Mouse (Mus musculus) T-helper 17 cell (primary cell): ENCODE data around the gene Bsdc1.

Source experiments
- in situ Hi-C, 2 experiments: fragments of 300-600 bp; cut with MboI, MseI; formaldehyde crosslinking; loops; 1 replicate in 1 of 2; 2 replicates in 1 of 2; pipeline ENCODE4 v1.15.1; 2025; ENCODE audit warnings: high pct_unique_total_duplicates in 2 of 2

The Bsdc1 gene

DNA sequence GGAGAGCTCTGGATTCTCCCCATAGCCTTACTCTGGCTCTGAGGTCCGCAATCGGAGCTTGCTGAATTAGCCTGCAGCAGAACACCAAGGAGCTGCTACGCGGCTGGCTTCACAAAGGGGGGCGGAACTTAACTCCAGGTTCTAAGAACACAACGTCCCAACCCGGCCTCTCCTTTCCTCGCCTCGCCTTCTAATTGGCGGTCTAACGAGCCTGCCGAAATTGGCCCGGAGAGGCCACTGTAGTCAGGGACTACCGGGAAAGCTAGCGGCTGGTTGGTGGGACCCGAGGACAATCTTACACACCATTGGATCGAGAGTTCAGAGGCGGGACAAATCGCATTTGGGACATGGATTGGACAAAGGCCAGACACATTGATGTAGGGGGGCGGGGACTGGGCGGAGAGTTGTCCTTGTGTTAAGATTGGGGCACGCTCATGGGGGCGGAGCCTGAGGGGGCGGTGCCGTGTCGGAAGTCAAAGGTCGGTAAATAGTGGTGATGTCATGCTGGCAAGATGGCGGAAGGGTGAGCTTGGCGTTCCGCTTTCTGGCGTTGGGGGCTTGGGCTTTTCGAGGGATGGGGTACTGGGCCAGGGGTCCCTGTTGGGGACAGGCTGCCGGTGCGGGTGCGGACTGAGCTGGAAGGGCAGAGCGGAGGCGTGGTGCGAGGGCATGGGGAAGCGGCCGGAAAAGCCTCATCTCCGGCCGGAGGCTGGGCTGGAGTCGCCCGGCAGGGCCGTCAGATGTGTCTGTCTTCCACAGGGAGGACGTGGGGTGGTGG, at the start of gene Bsdc1:
TSS of gene Bsdc1 (plus strand) at position 399 of the 778 bp plus-strand sequence.
- in situ Hi-C loops: no loop called here

- in situ Hi-C loops: no loop called here
Observed at GRCm38 (mm10) chr4:129415892-129416291, 45.5 kb upstream of the Bsdc1 start.

DNA sequence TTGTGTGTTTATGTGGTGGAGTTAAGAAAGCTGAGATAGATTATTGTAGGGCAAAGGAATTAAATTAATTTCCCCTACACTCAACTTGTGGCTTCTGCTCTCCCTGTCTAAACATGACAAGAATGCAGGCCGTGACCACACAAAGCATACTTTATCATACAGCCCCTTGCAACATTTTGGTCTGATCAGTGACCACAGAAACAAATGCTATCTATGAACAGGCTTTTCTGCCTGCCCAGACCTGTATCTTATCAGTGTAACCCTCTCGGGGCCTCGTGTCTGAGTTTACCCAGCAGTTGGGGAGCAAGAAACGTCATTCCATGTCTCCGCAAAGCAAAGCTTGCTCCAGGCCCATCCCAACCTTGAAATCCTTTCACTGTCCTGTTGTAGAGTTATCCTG, 44.9 kb upstream of the Bsdc1 start:
- in situ Hi-C loops: no loop called here

GRCm38 (mm10) chr4:129418321-129418720, 43.1 kb upstream of the Bsdc1 start:
- in situ Hi-C loops: no loop called here

GRCm38 (mm10) chr4:129440340-129441063, 20.9 kb upstream of the Bsdc1 start, which contains the start of gene Zbtb8b:
Gene Zbtb8b (minus strand): TSS chr4:129440853.
- in situ Hi-C loops: no loop called here

DNA sequence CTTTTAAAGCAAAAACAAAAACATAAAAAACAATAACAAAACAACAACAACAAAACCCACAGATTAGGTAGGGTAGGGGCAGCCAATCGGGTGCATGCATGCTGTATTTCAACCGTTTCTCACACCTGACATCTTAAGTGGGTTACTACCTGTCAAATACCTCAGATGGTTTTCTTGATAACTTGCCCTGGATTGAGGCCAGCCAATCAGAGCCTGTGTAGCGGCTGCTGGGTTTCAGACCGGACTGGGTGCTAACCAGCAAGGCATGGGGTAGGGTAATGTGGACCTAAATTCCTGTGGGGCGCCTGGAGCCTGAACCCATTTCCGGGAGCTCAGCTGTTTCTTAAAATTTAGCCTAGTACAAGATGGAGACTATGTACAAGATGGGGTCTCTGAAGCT, 20.2 kb upstream of the Bsdc1 start:
- in situ Hi-C loops: no loop called here

- in situ Hi-C loops: no loop called here
Observed at GRCm38 (mm10) chr4:129447360-129447759, 14.0 kb upstream of the Bsdc1 start.

DNA sequence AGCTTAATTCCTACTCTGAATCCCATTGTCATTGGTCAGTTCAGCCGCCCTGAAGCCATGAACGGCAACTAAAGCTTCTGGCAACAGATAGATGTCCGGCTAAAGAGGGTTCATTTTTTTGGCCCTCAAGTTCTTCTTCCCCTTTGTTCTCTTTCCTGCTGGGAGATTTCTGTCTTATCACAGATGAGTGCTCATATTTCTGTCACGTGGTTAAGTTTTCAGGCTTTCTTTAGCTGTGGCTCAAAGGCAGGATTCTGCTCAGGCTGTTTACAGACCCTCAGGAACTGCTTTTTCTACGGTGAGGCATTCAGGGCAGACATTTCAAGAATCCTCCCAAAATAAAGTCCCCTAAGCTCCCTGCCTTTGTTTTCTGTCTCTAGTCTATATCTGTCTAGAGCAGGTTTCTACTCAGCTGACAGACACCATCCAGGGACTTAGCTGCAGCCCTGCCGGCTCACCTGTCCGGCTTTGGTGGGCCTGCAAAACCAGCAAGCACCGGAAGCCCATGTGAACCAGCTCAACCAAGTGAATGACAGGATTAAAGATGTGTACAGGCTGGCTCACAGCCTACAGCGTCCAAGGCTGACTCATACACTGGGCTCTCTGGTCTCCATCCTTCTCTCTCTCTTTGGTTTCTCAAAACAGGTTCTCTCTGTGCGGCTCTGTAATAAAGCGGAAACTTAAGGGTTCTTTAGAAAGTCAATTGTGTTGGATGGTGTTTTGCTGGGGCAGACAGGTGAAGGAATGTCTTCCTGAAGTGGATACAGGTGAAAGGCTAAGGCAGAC, 13.4 kb upstream of the Bsdc1 start:
- in situ Hi-C loops: no loop called here

DNA sequence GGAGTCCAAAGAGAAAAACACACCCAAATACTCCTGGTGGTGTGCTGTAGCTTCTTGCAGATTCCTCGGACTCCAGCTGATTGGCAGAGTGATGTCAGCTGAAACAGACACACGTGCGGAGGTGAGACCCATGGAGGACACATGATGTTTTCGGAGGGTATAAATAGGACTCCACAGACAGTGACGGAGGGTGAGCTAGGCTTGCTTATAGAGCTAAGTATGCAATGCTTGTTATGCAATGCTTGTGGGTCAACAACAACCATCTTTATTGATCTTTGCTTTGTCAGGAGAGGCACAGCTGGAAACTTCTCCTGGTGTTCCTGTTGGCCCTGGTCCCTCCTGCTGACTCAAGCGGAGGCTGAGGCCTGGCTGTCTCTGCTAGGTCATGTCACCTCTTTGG, 12.7 kb upstream of the Bsdc1 start:
- in situ Hi-C loops: no loop called here

GRCm38 (mm10) chr4:129450851-129451250, 10.5 kb upstream of the Bsdc1 start:
- in situ Hi-C loops: no loop called here

DNA sequence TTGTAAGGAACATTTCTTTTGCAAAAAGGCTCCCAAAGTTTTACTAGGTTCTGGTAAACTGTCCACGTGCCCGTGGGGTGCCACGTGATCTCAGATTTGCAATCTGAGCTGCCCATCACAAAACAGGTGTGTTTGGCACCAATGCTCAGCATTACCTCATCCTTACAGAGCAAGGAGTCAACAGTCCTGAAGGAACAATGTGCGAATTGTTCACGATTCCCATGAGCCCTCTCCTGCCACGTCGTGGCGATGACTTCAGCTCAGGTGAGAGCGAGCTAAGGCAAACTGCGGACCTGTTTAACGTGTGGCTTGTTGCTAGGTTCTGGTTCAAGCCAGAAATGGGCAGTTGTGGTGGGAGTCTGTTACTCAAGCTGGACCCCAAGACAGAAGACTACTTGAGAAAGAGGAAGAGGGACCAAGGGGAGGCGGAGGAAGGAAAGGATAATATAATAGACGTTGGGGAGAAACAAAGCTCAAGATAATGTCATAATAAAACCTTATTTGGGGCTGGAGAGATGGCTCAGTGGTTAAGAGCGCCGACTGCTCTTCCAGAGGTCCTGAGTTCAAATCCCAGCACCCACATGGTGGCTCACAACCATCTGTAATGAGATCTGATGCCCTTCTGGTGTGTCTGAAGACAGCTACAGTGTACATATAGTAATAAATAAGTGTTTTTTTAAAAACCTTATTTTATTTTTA, 9.8 kb upstream of the Bsdc1 start:
- in situ Hi-C loops: no loop called here

GRCm38 (mm10) chr4:129455265-129455664, 6.1 kb upstream of the Bsdc1 start:
- in situ Hi-C loops: loop anchor here (5.0 kb wide), 1 partner anchor 103 kb away; no protein-coding TSS in a partner anchor

GRCm38 (mm10) chr4:129456126-129456525, 5.3 kb upstream of the Bsdc1 start:
- in situ Hi-C loops: loop anchor here (5.0 kb wide), 1 partner anchor 104 kb away; no protein-coding TSS in a partner anchor

GRCm38 (mm10) chr4:129457311-129457710, 4.1 kb upstream of the Bsdc1 start:
- in situ Hi-C loops: loop anchor here (5.0 kb wide), 1 partner anchor 105 kb away; no protein-coding TSS in a partner anchor

DNA sequence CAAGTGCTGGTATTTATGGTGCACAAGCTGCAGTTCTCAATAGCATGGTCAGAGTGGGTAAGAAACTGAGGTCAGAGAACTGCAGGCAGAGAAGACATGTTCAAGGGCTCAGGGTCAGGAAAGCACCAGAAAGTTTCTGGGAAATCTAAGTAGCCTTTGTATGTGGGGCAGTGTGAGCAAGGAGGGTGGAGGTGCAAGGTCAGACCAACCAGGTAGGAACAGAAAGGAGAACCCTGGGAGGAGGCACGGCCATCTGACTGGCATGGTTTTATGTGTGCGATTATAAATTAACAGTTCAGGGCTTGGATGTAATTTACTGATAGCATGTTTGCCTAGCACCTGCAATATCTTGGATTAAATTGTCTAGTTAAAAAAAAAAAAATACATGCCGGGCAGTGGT, 1.7 kb upstream of the Bsdc1 start:
- in situ Hi-C loops: loop anchor here (5.0 kb wide), 1 partner anchor 107 kb away; no protein-coding TSS in a partner anchor

- in situ Hi-C loops: no loop called here
Observed at GRCm38 (mm10) chr4:129460827-129461182, 576 bp upstream of the Bsdc1 start.

- in situ Hi-C loops: no loop called here
Observed at GRCm38 (mm10) chr4:129462118-129462517, 737 bp downstream of the Bsdc1 start.

DNA sequence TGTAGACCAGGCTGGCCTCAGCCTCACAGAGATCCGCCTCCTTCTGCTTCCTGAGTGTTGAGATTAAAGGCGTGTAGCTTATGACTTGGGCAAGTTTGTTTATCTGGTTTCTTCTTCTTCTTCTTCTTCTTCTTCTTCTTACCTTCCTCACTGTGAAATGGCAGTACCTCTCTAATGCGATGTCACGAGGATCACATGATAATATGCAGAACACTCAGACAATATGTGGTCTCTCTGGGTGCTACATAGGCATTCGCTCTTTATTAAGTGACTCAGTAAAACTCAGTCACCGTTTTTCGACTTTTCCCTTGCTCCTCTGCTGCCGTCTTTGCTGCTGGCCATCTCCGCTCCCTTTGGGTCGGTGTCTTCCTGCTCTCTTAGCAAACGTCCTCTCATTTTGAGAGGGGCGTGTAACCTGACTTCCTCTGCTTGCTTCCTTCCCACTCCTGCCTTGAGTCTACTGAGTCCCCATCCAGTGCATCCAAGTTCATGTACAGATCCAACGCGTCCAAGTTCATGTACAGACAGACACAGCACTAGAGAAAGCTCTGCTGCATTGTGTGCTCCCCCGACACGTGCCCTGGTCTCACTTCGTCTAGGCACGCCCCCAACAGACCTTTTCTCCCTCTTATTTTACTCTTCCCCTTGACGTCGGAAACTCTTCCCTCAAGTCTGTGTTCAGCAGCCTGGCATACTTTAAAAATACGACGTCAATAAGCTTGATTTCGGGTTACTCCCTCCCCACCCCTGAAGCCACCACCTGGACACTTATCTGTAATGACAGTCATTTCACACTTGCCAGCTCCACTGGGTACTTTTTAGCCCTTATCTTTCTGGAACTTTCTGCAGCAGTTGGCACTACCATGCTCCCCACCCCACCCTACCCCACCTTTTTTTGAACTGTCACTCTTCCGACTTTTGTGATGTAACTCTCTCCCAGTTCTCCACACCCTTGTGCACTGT, 2.0 kb downstream of the Bsdc1 start:
- in situ Hi-C loops: no loop called here

DNA sequence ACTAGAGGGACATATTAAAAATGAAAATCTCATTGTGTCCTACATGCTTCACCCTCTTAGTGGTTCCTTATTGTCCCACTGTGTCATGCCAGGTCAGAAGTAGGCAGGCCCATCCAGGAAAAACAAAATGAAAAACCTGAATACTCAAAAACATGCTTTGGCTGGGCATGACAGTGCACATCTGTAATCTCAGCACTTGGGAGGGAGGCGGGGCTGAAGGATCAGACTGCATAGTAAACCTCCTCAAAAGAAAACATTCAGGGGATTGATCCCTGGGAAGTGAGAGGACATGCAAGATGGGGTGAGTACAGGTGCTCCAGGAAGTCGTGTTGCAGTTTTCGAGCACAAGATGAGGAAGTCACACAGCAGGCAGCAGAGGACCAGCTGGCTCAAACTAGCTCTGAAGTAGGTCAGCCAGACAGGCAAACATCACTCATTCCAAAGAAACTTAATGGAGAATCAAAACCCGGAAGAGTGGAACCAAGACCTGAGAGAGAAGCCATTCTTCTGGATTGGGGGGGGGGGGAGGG, 3.0 kb downstream of the Bsdc1 start:
- in situ Hi-C loops: no loop called here

DNA sequence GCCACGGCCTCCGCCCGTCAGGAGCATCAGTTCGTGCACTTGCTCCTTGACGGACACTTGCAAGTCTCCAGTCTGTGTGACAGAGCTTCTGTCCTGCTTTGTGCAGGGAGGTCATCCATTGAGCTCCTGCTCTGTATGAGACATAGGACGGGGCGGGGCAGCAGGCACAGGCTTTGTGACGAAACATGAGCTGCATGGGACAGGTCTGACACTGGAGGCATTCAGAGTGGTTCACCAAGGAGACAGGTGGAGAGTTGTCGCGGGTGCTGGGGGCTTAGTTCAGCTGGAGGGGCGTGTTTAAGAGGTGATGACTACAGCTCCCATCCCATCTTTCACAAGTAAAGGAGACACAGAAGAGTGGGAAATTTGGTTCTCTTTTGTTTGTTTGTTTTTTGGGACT, 14.7 kb downstream of the Bsdc1 start:
- in situ Hi-C loops: no loop called here
